Mouse (Mus musculus) heart, adult 2 months (tissue): ENCODE results near the gene Fbln1.

Source experiments
- CTCF ChIP-seq: fragments of 200-600 bp; IDR thresholded peaks from 2 replicates; pipeline ENCODE4 v1.8.1; 2022; ENCODE audit warnings: antibody characterized with exemption, mild to moderate bottlenecking, moderate library complexity
- POLR2A ChIP-seq: fragments of 200-500 bp; IDR thresholded peaks from 2 replicates; pipeline ENCODE4 v1.6.1; 2011; ENCODE audit warnings: mild to moderate bottlenecking, low read depth, low read length, control low read depth; ENCODE audit not compliant: insufficient read depth

DNA sequence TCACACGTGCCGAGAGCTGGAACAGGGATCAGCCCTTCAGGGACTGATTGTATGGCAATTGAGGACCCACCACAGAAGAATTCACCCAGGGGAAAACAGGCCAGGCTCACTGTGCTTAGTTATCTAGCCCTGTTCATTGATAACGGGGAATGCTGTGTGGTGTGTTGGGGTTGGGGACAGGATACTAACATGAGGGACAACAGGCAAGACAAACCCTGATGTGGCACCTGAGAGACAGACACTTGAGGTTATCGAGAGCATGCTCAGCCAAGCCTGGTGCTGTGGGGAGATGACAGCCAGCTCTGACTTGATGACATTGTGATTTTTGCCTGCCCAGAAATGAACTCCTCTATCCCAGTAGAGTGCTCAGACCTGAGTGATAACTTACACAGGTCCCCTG lies 49.6 kb upstream of the Fbln1 start:
- TF ChIP-seq CTCF = no peak
- TF ChIP-seq POLR2A = no peak
